Mouse (Mus musculus) mouse trophoblast stem cell (cell line): ENCODE measurements around the gene Ifi27l2a.

Source experiments
- in situ Hi-C, 2 experiments: fragments of 300-500 bp; cut with MseI, MboI; formaldehyde crosslinking; loops; 2 replicates in 1 of 2; 3 replicates in 1 of 2; pipeline ENCODE4 v1.15.1; 2025

Gene Ifi27l2a

GRCm38 (mm10) chr12:103433430-103433829 lies 10.1 kb downstream of the Ifi27l2a start:
- in situ Hi-C loops: no loop called here

GRCm38 (mm10) chr12:103426710-103427109 lies 16.8 kb downstream of the Ifi27l2a start:
- in situ Hi-C loops: loop anchor here (5.0 kb wide), 1 partner anchor 66 kb away; no protein-coding TSS in a partner anchor

GRCm38 (mm10) chr12:103425729-103426470 lies 17.6 kb downstream of the Ifi27l2a start, which contains the start of gene Ddx24:
TSS of gene Ddx24 (minus strand) at chr12:103425830.
- in situ Hi-C loops: loop anchor here (5.0 kb wide), 1 partner anchor 66 kb away; no protein-coding TSS in a partner anchor

- in situ Hi-C loops: loop anchor here (5.0 kb wide), 1 partner anchor 67 kb away; no protein-coding TSS in a partner anchor
These were observed 18.3 kb downstream of the Ifi27l2a start for GRCm38 (mm10) chr12:103425016-103425728.

GRCm38 (mm10) chr12:103408144-103408543 lies 35.3 kb downstream of the Ifi27l2a start:
- in situ Hi-C loops: no loop called here

- in situ Hi-C loops: no loop called here
These were observed 35.8 kb downstream of the Ifi27l2a start, which contains the start of gene 9330161L09Rik for GRCm38 (mm10) chr12:103407720-103408119. TSS of gene 9330161L09Rik (minus strand) at chr12:103407820.

GRCm38 (mm10) chr12:103404131-103404530 lies 39.3 kb downstream of the Ifi27l2a start:
- in situ Hi-C loops: no loop called here

GRCm38 (mm10) chr12:103396751-103397150 lies 46.7 kb downstream of the Ifi27l2a start:
- in situ Hi-C loops: no loop called here

- in situ Hi-C loops: no loop called here
These were observed 47.8 kb downstream of the Ifi27l2a start for GRCm38 (mm10) chr12:103395486-103396275.

- in situ Hi-C loops: no loop called here
These were observed 50.0 kb downstream of the Ifi27l2a start for GRCm38 (mm10) chr12:103393528-103393927.
